Mouse (Mus musculus) thymus, postnatal 0 days (tissue): ENCODE measurements around the gene Fndc1. TPM values are rescaled to one million over a fixed set of nuclear protein-coding genes. Genes with fewer than 3 reads are reported as not detected.

Source experiments
- DNase-seq: peaks from one replicate; pipeline ENCODE4 v3.0.0-alpha.2; 2015; ENCODE audit warnings: low spot score
- microRNA-seq: library from miRNA; unstranded; fragments of <30 nt; microRNA quantifications from one replicate; pipeline ENCODE4, GENCODE M21; 2016; ENCODE audit warnings: borderline number of aligned reads
- polyA plus RNA-seq: library from polyadenylated mRNA; unstranded; fragments of >200 nt; fragmentation: Nextera tagmentation; extraction: Ambion mirVana; gene quantifications from 2 replicates; pipeline ENCODE4 v1.2.1, GENCODE M21; 2015

Gene Fndc1
- polyA plus RNA-seq, 1 experiment from 2014 or later = 3.6 TPM

GRCm38 (mm10) chr17:7713020-7713419 lies 114.1 kb downstream of the Fndc1 start:
- DNase-seq = no peak

GRCm38 (mm10) chr17:7707073-7707472 lies 120.0 kb downstream of the Fndc1 start:
- DNase-seq = no peak

- DNase-seq = no peak
Observed at GRCm38 (mm10) chr17:7690271-7690670, 136.8 kb downstream of the Fndc1 start.

Small RNAs within 50 kb of the gene (microRNA-seq; reads per million reads assigned to microRNA genes)
- not detected for gene Gm25872

Other genes starting within 250 kb of the Fndc1 start
- 4.1 and 4.3 TPM in 2 replicates for gene Tagap, start 98.7 kb upstream of the Fndc1 start, polyA plus RNA-seq
- 26.9 and 29.1 TPM in 2 replicates for gene Rsph3a, start 118.3 kb upstream of the Fndc1 start, polyA plus RNA-seq